Mouse (Mus musculus): Measurements from ENCODE around the gene Sh3kbp1. TPM values are rescaled to one million over a fixed set of nuclear protein-coding genes. Genes with fewer than 3 reads are reported as not detected.

Sh3kbp1 gene
- polyA plus RNA-seq, 1 experiment from 2014 or later, result 43.5 TPM

GRCm38 (mm10) chrX:159860841-159861530, 233.9 kb downstream of the Sh3kbp1 start:
- Histone ChIP-seq H3K27me3 (peaks cover 33% of the 10 kb centered on the region), H3K9me3 (no peaks in the 10 kb centered on the region), H3K4me3 (no peak overlapping the region)

GRCm38 (mm10) chrX:159867660-159868059, 240.6 kb downstream of the Sh3kbp1 start:
- H3K4me2 ChIP-seq, result no peak overlapping the region
- WGBS, result 88% methylated on average over 3 of the region's 3 CpGs
- ATAC-seq (ENCODE audit: low read depth), result no peak

More at GRCm38 (mm10) chrX:159860841-159861530, 233.9 kb downstream of the Sh3kbp1 start:
- H3K4me2 ChIP-seq, result no peak overlapping the region
- no peak for ATAC-seq (ENCODE audit: low read depth)
- H3K27ac ChIP-seq (replicated peaks), result no peak overlapping the region
- H3K4me1 ChIP-seq (replicated peaks), result no peaks in the 10 kb centered on the region
- H3K36me3 ChIP-seq, result no peaks in the 10 kb centered on the region
- no peak overlapping the region for H3K9ac ChIP-seq
- 65% methylated on average over 3 of the region's 3 CpGs for WGBS

GRCm38 (mm10) chrX:159872521-159872920, 245.4 kb downstream of the Sh3kbp1 start:
- Histone ChIP-seq H3K4me1 (replicated peaks) (no peaks in the 10 kb centered on the region), H3K9me3 (no peaks in the 10 kb centered on the region), H3K36me3 (no peaks in the 10 kb centered on the region), H3K4me2 (no peak overlapping the region), H3K4me3 (no peak overlapping the region), H3K27me3 (peaks cover 26% of the 10 kb centered on the region), H3K27ac (replicated peaks) (no peak overlapping the region), H3K9ac (no peak overlapping the region)
- WGBS, result 84% methylated on average over 2 of the region's 2 CpGs
- no peak for ATAC-seq (ENCODE audit: low read depth)

More at GRCm38 (mm10) chrX:159867660-159868059, 240.6 kb downstream of the Sh3kbp1 start:
- H3K27ac ChIP-seq (replicated peaks), result no peak overlapping the region
- no peak overlapping the region for H3K4me3 ChIP-seq
- H3K36me3 ChIP-seq, result no peaks in the 10 kb centered on the region
- no peaks in the 10 kb centered on the region for H3K4me1 ChIP-seq (replicated peaks)
- H3K27me3 ChIP-seq, result peaks cover 30% of the 10 kb centered on the region
- no peak overlapping the region for H3K9ac ChIP-seq
- H3K9me3 ChIP-seq, result no peaks in the 10 kb centered on the region

- no peaks in the 10 kb centered on the region for H3K4me1 ChIP-seq (replicated peaks)
Observed at GRCm38 (mm10) chrX:159877770-159878169, 250.7 kb downstream of the Sh3kbp1 start.

GRCm38 (mm10) chrX:159879455-159879854, 252.4 kb downstream of the Sh3kbp1 start:
- no peaks in the 10 kb centered on the region for H3K36me3 ChIP-seq
- no peak overlapping the region for H3K9ac ChIP-seq
- no peaks in the 10 kb centered on the region for H3K4me1 ChIP-seq (replicated peaks)
- H3K9me3 ChIP-seq, result no peaks in the 10 kb centered on the region
- H3K4me2 ChIP-seq, result no peak overlapping the region
- H3K27me3 ChIP-seq, result peaks cover 59% of the 10 kb centered on the region
- no peak for ATAC-seq (ENCODE audit: low read depth)
- WGBS, result 62% methylated on average over 3 of the region's 3 CpGs
- H3K27ac ChIP-seq (replicated peaks), result no peak overlapping the region
- H3K4me3 ChIP-seq, result no peak overlapping the region

More at GRCm38 (mm10) chrX:159877770-159878169, 250.7 kb downstream of the Sh3kbp1 start:
- Histone ChIP-seq H3K9me3 (no peaks in the 10 kb centered on the region), H3K36me3 (no peaks in the 10 kb centered on the region), H3K4me2 (no peak overlapping the region), H3K4me3 (no peak overlapping the region), H3K27me3 (peaks cover 49% of the 10 kb centered on the region), H3K9ac (no peak overlapping the region), H3K27ac (replicated peaks) (no peak overlapping the region)
- no peak for ATAC-seq (ENCODE audit: low read depth)
- 79% methylated on average over 1 of the region's 1 CpGs for WGBS

GRCm38 (mm10) chrX:159881576-159881975, 254.5 kb downstream of the Sh3kbp1 start:
- 82% methylated on average over 5 of the region's 5 CpGs for WGBS
- H3K27ac ChIP-seq (replicated peaks), result no peak overlapping the region
- no peaks in the 10 kb centered on the region for H3K9me3 ChIP-seq
- no peak overlapping the region for H3K9ac ChIP-seq
- peaks cover 73% of the 10 kb centered on the region for H3K27me3 ChIP-seq
- H3K4me1 ChIP-seq (replicated peaks), result no peaks in the 10 kb centered on the region
- no peak overlapping the region for H3K4me2 ChIP-seq
- no peak for ATAC-seq (ENCODE audit: low read depth)
- H3K36me3 ChIP-seq, result no peaks in the 10 kb centered on the region
- no peak overlapping the region for H3K4me3 ChIP-seq

GRCm38 (mm10) chrX:159896536-159896935, 269.5 kb downstream of the Sh3kbp1 start:
- 78% methylated on average over 4 of the region's 4 CpGs for WGBS
- H3K4me3 ChIP-seq, result no peak overlapping the region
- ATAC-seq (ENCODE audit: low read depth), result no peak

GRCm38 (mm10) chrX:159898110-159898509, 271.0 kb downstream of the Sh3kbp1 start:
- 35% methylated on average over 2 of the region's 2 CpGs for WGBS
- H3K27me3 ChIP-seq, result peaks cover 52% of the 10 kb centered on the region
- H3K27ac ChIP-seq (replicated peaks), result no peak overlapping the region
- H3K4me1 ChIP-seq (replicated peaks), result no peaks in the 10 kb centered on the region
- H3K36me3 ChIP-seq, result no peaks in the 10 kb centered on the region
- no peak overlapping the region for H3K9ac ChIP-seq
- H3K4me2 ChIP-seq, result no peak overlapping the region
- ATAC-seq (ENCODE audit: low read depth), result no peak
- no peak overlapping the region for H3K4me3 ChIP-seq
- H3K9me3 ChIP-seq, result no peaks in the 10 kb centered on the region

More at GRCm38 (mm10) chrX:159896536-159896935, 269.5 kb downstream of the Sh3kbp1 start:
- H3K27ac ChIP-seq (replicated peaks), result no peak overlapping the region
- H3K9ac ChIP-seq, result no peak overlapping the region
- H3K36me3 ChIP-seq, result no peaks in the 10 kb centered on the region
- no peak overlapping the region for H3K4me2 ChIP-seq
- no peaks in the 10 kb centered on the region for H3K4me1 ChIP-seq (replicated peaks)
- H3K27me3 ChIP-seq, result peaks cover 52% of the 10 kb centered on the region
- no peaks in the 10 kb centered on the region for H3K9me3 ChIP-seq

- 78% methylated on average over 2 of the region's 2 CpGs for WGBS
- Histone ChIP-seq H3K4me3 (no peak overlapping the region), H3K4me1 (replicated peaks) (no peaks in the 10 kb centered on the region), H3K27ac (replicated peaks) (no peak overlapping the region), H3K36me3 (no peaks in the 10 kb centered on the region), H3K27me3 (peaks cover 53% of the 10 kb centered on the region), H3K9ac (no peak overlapping the region), H3K4me2 (no peak overlapping the region), H3K9me3 (no peaks in the 10 kb centered on the region)
- ATAC-seq (ENCODE audit: low read depth), result no peak
Observed at GRCm38 (mm10) chrX:159899121-159899520, 272.0 kb downstream of the Sh3kbp1 start.

- no peak overlapping the region for H3K4me2 ChIP-seq
- no peak overlapping the region for H3K4me3 ChIP-seq
- H3K4me1 ChIP-seq (replicated peaks), result no peaks in the 10 kb centered on the region
- H3K27me3 ChIP-seq, result peaks cover 55% of the 10 kb centered on the region
- no peak overlapping the region for H3K27ac ChIP-seq (replicated peaks)
- no peaks in the 10 kb centered on the region for H3K36me3 ChIP-seq
- 84% methylated on average over 3 of the region's 3 CpGs for WGBS
- no peak for ATAC-seq (ENCODE audit: low read depth)
- H3K9me3 ChIP-seq, result no peaks in the 10 kb centered on the region
- no peak overlapping the region for H3K9ac ChIP-seq
Observed at GRCm38 (mm10) chrX:159903421-159903820, 276.3 kb downstream of the Sh3kbp1 start.

- Histone ChIP-seq H3K4me3 (no peak overlapping the region), H3K4me1 (replicated peaks) (no peaks in the 10 kb centered on the region)
Observed at GRCm38 (mm10) chrX:159907703-159908102, 280.6 kb downstream of the Sh3kbp1 start.

GRCm38 (mm10) chrX:159909446-159910277, 282.6 kb downstream of the Sh3kbp1 start:
- Histone ChIP-seq H3K4me1 (replicated peaks) (no peaks in the 10 kb centered on the region), H3K27me3 (peaks cover 66% of the 10 kb centered on the region), H3K9me3 (no peaks in the 10 kb centered on the region), H3K4me2 (no peak overlapping the region), H3K27ac (replicated peaks) (no peak overlapping the region), H3K4me3 (no peak overlapping the region), H3K36me3 (no peaks in the 10 kb centered on the region), H3K9ac (no peak overlapping the region)
- no peak for ATAC-seq (ENCODE audit: low read depth)
- WGBS, result 82% methylated on average over 6 of the region's 6 CpGs

More at GRCm38 (mm10) chrX:159907703-159908102, 280.6 kb downstream of the Sh3kbp1 start:
- ATAC-seq (ENCODE audit: low read depth), result no peak
- peaks cover 60% of the 10 kb centered on the region for H3K27me3 ChIP-seq
- no peak overlapping the region for H3K27ac ChIP-seq (replicated peaks)
- H3K9ac ChIP-seq, result no peak overlapping the region
- no peak overlapping the region for H3K4me2 ChIP-seq
- H3K9me3 ChIP-seq, result no peaks in the 10 kb centered on the region
- WGBS, result 70% methylated on average over 1 of the region's 1 CpGs
- H3K36me3 ChIP-seq, result no peaks in the 10 kb centered on the region

All from neural tube, embryonic 13.5 days (tissue).